Mouse (Mus musculus) layer of hippocampus, postnatal 36 days (tissue): ENCODE results near the gene Ube2e2. TPM values are rescaled to one million over a fixed set of nuclear protein-coding genes. Genes with fewer than 3 reads are reported as not detected.
"Not testable (repeated sequence)": the region's sequence is repeated elsewhere in the genome, so short reads cannot be mapped to it uniquely, and the experiment has no call there.

Experiments used
- DNase-seq, 2 experiments: peaks; one replicate each; pipeline ENCODE4 v3.0.0; 2022
- total RNA-seq, 2 experiments: library from RNA; stranded (reverse); gene quantifications; 2 replicates each; pipeline ENCODE4 v1.2.3; 2021

The Ube2e2 gene
- total RNA-seq, 2 experiments from 2014 or later: 193 to 210 TPM

GRCm38 (mm10) chr14:18731154-18731553 lies 162.9 kb downstream of the Ube2e2 start:
- peak; percentile 39 to 43 for DNase-seq

- DNase-seq: no peak
These were observed 173.2 kb downstream of the Ube2e2 start for GRCm38 (mm10) chr14:18720601-18721591.

- no peak for DNase-seq
These were observed 177.1 kb downstream of the Ube2e2 start for GRCm38 (mm10) chr14:18716970-18717369.

- no peak for DNase-seq
These were observed 178.5 kb downstream of the Ube2e2 start for GRCm38 (mm10) chr14:18715529-18715928.

- no peak for DNase-seq
These were observed 196.3 kb downstream of the Ube2e2 start for GRCm38 (mm10) chr14:18697662-18698225.

GRCm38 (mm10) chr14:18696418-18696817 lies 197.6 kb downstream of the Ube2e2 start:
- DNase-seq: not testable (repeated sequence)

GRCm38 (mm10) chr14:18678121-18678836 lies 215.8 kb downstream of the Ube2e2 start:
- DNase-seq: no peak

- no peak for DNase-seq
These were observed 223.4 kb downstream of the Ube2e2 start for GRCm38 (mm10) chr14:18670712-18671111.

GRCm38 (mm10) chr14:18669301-18669935 lies 224.6 kb downstream of the Ube2e2 start:
- no peak for DNase-seq

GRCm38 (mm10) chr14:18668309-18668708 lies 225.8 kb downstream of the Ube2e2 start:
- not testable (repeated sequence) for DNase-seq

- no peak for DNase-seq
These were observed 226.3 kb downstream of the Ube2e2 start for GRCm38 (mm10) chr14:18667755-18668154.

- no peak for DNase-seq
These were observed 227.8 kb downstream of the Ube2e2 start for GRCm38 (mm10) chr14:18666251-18666650.

- no peak for DNase-seq
These were observed 228.6 kb downstream of the Ube2e2 start for GRCm38 (mm10) chr14:18665267-18666024.

- DNase-seq: no peak
These were observed 230.4 kb downstream of the Ube2e2 start for GRCm38 (mm10) chr14:18663666-18664065.

- DNase-seq: no peak
These were observed 236.0 kb downstream of the Ube2e2 start for GRCm38 (mm10) chr14:18657777-18658753.

- no peak for DNase-seq
These were observed 244.9 kb downstream of the Ube2e2 start for GRCm38 (mm10) chr14:18649123-18649675.

GRCm38 (mm10) chr14:18641656-18642055 lies 252.4 kb downstream of the Ube2e2 start:
- DNase-seq: no peak

- DNase-seq: no peak
These were observed 255.2 kb downstream of the Ube2e2 start for GRCm38 (mm10) chr14:18638753-18639456.

- no peak for DNase-seq
These were observed 256.3 kb downstream of the Ube2e2 start for GRCm38 (mm10) chr14:18637739-18638138.
